Mouse (Mus musculus) hindlimb bud, embryonic 11.5 days (tissue): ENCODE results near the gene Ift46.

ENCODE experiments used
- DNase-seq: peaks from one replicate; pipeline ENCODE4 v3.0.0-alpha.2; 2012; ENCODE audit warnings: low read depth, low spot score; ENCODE audit errors: extremely low spot score

The Ift46 gene

DNA sequence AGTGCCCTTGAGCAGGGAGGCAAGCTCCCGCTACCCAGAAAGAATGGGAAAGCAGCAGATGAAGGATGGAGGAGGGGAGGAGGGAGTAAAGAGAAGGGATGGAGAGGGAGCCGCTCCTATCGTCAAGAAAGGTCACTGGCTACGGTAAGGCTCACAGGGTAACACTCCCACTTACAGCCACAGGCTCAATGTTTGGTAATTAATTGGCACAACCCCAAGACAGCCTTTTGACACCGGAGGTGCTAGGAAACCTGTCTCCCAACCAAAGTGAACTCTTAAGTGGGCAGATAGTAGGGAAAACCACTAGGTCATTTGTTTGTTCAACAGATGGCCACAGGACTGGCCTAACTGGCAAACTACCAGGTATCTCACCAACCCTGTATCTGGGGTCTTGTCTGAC, 39.4 kb downstream of the Ift46 start:
- no peak for DNase-seq

DNA sequence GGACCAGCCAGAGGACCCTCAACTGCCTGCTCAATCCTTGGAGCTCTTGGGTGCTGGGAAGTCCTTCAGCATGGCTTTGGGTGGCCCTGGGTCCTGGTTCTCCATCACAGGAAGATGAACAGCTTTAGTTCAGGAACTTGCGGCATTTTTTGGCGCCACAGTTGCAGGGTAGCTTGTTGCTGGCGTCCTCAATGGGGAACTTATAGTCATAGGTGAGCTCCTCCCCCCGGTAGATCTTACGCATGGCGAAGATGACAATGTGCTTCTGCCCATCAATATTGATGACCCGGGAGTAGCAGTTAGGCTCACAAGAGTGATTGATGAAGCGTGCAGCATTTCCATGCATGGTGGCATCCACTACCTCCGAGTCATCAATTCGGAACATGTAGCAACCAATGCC, 40.1 kb downstream of the Ift46 start:
- no peak for DNase-seq

DNA sequence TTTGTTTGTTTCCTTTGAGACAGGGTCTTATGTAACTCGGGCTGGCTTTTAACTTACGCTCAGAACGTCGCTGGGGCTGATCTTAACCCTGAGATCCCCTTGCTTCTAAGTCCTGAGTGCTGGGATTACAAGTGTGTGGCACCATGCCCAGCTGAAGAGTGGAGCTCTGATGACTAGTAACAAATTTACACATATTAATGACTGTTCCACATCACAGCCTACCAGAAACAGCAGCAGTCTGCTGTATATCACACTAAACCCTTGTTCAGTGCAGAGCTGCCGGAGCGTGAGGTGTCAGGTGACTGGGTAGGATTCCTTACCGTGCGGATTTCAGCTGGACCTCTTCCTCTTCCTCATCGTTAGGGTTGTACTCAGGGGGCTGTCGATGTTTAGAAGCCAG, 42.6 kb downstream of the Ift46 start:
- DNase-seq = no peak

DNA sequence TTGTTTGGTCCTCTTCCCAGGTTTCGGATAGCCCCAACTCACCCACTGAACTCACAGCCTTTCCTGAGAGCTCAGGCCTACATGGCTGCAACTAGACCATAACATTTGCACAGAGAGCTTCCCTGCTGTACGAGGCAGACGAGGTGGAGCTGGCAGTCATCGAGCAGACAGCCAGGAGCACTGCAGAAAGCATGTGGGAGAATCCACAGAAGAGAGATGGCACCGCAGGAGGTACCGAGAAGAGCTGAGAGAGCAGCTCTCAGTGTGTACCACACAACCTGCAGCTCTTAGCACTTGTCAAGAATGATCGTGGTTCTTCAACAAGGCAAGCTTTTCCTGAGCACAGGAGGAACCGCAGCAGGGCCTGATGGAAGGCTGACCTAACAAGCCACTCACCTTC, 46.5 kb downstream of the Ift46 start:
- no peak for DNase-seq

DNA sequence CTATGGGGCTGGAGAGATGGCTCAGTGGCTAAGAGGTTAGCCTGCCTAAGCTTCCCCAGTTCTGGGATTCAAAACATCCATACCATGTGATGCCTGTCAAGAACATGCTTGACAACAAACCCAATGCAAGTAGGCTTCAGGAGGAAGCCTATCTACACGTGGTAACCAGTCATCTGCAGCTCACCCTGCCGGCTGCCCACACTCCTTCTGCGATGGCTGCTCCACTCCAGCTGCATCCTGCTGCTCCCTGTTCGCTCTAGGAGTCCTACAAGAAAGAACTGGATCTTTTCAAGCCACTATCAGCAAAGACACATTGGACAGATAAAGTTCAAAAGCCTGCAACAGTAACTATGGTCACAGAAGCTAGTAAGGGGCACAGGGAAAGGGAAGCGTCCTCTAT, 49.8 kb downstream of the Ift46 start:
- DNase-seq = no peak

DNA sequence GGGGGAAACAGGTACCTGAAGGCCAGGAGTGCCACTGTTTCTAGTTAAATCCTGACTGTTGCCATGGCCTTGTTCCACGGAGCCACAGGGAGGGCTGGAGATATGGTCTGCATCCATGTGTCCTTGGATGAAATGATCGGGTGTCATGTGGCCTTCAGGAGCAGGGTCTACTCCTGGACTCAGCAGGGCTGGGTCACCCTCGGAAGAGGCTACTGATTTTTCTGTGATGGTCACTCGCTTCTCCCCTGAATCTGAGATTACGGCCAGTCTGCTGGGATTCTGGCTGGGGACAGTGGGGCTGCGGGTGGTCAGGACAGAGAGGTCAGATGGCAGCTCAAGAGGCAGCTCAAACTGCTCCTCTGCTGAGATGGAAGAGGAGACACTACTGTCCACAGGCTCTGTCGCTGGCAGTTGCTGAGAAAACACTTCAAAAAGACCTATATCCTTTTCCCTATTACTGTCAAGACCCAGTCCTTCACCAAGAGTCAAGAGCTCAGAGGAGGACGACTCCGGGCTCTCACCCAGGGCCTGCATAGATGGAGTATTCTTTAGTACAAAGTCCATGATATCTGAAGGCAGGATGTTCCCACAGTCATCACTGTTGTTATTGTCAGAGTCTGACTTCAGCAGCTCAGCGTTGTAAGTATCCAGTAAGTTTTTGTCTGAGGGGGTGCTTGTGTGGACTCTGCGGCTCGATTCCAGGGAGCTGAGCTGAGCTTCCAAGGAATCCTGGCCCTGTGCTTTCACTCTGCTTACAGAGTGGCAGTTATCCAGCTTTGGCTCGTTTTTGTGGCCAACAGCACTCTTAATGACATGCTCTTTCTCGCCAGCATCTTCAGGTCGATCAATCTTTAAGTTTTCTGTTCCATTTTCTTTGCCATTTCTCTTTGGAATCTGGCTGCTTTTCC, 52.5 kb downstream of the Ift46 start:
- no peak for DNase-seq

DNA sequence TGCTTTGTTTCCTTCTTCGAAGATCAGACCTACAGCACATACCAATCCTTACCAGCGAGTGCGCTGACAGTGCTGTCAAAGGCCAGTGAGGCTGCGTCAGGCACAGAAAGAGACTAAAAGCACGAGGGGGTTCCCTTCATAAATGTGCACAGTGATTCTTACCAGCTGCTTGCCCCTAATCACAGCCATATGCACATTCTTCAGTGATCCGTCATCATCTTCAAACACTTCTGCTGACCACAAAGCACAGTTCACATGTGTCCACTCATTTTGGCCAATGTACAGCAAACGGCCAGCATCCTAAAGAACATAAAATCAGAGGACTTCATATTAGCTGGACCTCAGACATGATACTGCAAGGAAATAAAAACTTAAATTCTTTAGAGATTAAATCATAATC, 59.0 kb downstream of the Ift46 start:
- DNase-seq = no peak

DNA sequence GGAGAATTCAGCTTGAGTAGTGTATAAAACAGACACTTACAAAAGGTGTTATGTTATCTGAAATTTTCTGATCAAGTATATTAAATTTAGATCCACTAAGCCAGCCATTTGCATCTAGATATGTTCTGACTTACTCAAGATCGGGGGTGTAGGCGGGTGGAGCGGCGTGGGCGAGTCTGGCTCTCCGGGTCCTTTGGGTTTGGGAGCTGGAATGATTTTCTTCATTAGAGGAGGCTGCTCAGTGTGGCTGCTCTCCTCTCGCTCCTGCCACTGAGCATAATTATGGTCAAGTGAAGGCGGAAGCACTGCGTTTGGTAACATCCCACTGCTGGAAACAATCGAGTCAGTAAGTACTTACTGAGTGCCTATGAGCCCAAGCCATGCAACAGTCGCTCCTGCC, 61.2 kb downstream of the Ift46 start:
- DNase-seq = no peak

DNA sequence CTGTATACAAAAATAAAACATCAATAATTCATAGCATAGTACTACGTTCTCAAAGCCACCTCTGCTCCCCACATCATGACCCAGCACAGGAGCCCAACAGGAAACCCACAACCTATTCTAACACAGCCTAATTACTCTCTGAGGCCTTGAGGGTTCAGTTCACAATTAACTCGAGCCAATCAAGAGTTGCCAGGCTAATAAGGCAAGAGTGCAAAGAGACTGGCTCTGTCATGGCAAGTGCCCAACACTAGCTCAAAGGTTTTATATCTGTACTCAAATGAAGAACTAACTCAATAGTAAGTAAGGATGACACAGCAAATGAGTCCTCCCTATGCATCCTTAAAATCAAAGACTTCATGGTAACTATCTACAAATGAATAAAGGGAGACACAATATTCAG, 62.8 kb downstream of the Ift46 start:
- no peak for DNase-seq

DNA sequence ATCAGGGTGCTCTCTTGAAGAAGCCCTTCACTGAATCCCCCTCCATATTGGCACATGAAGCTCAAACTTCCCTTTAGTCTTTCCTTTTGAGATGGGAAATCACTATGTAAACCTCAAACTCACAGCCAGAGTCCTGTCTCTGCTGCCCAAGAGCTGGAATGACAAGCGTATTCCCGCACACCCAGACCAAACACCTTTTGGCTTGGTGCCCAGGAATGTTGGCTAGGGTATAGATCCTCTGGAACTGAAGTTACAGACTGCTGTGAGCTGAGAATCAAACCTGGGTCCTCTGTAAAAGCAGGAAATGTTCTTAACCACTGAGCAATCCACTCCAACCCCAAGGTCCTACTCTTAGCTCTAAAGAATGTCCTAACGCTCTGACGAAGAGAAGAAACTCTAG, 64.6 kb downstream of the Ift46 start:
- DNase-seq = no peak

DNA sequence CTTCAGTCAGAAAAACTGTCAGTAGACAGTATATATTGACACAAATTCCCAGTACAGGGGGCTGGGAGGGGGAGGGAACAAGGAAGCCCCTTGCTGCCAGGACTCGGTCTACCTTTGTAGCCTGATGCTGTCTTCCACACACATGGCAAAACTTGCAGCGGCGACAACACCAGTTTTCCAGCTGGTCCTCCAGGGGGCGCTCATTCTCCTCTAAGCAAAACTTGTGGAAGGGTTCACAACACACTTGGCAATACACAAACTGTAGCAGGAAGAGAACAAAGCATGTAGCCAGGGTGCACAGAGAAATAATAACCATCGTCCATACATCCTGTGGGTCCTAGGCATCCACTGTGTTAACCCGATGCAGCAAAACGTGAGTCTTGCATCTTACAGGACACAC, 68.7 kb downstream of the Ift46 start:
- DNase-seq = peak; percentile 35

DNA sequence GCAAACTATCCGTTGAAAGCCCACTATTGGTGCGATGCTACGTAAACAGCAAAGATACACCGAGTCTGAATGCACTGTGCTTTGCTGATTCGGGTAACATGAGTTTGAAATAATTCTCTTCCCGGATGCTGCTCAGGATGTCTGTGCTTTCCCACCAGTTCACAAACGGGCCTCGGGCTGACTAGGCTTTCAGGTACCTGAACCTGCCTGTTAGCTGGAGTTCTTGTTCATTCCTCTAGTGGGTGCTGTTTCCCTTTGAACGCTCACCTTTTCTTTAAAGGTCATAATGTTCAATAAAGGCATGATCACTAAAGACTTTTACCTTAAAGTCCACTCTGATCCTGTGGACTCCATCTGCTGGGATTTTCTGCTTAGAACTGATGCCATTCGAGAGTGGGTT, 73.5 kb downstream of the Ift46 start:
- no peak for DNase-seq
